Mouse (Mus musculus) heart, adult 10 weeks (tissue): ENCODE data around the gene Gm20890. TPM values are rescaled to one million over a fixed set of nuclear protein-coding genes. Genes with fewer than 3 reads are reported as not detected.

Experiments
- polyA plus RNA-seq: library from polyadenylated mRNA; stranded (reverse); fragments of 350-450 nt; fragmentation: Illumina TruSeq; extraction: RNeasy Lipid Tissue Mini Kit (QIAGEN cat#74804); gene quantifications from one replicate; pipeline ENCODE4 v1.2.3, GENCODE M21; 2014; ENCODE audit warnings: low read depth, low replicate concordance

The Gm20890 gene
- polyA plus RNA-seq = not detected

GRCm38 (mm10) chrY:26776699-26777098 lies at the start of gene Gm20890:
Gm20890 (minus strand) TSS chrY:26776799.

